Mouse (Mus musculus) brain, embryonic 18.5 days (tissue): ENCODE results near the gene Mdk.

Experiments
- DNase-seq: peaks from one replicate; pipeline ENCODE4 v3.0.0-alpha.2; 2012; ENCODE audit warnings: low read depth, low spot score

Gene Mdk

GRCm38 (mm10) chr2:91933471-91933870 is 1.4 kb upstream of the Mdk start:
- DNase-seq = no peak

GRCm38 (mm10) chr2:91932737-91933350 is 747 bp upstream of the Mdk start:
- DNase-seq = no peak

- no peak for DNase-seq
Measured at GRCm38 (mm10) chr2:91931328-91932159, 553 bp downstream of the Mdk start.

GRCm38 (mm10) chr2:91930761-91931291 is 1.3 kb downstream of the Mdk start:
- DNase-seq = no peak

GRCm38 (mm10) chr2:91929936-91930335 is 2.2 kb downstream of the Mdk start:
- no peak for DNase-seq

GRCm38 (mm10) chr2:91929455-91929854 is 2.6 kb downstream of the Mdk start:
- DNase-seq = no peak

- DNase-seq = no peak
Measured at GRCm38 (mm10) chr2:91928534-91929350, 3.4 kb downstream of the Mdk start.

- DNase-seq = no peak
Measured at GRCm38 (mm10) chr2:91927826-91928533, 4.1 kb downstream of the Mdk start.

GRCm38 (mm10) chr2:91926949-91927348 is 5.1 kb downstream of the Mdk start, which contains the start of gene Chrm4:
Gene Chrm4, plus strand, starts transcription at chr2:91927249.
- no peak for DNase-seq

- no peak for DNase-seq
Measured at GRCm38 (mm10) chr2:91925442-91925841, 6.7 kb downstream of the Mdk start.

- DNase-seq = no peak
Measured at GRCm38 (mm10) chr2:91924726-91925125, 7.4 kb downstream of the Mdk start.

- no peak for DNase-seq
Measured at GRCm38 (mm10) chr2:91923415-91924337, 8.4 kb downstream of the Mdk start.

GRCm38 (mm10) chr2:91922586-91923414 is 9.3 kb downstream of the Mdk start:
- no peak for DNase-seq

- no peak for DNase-seq
Measured at GRCm38 (mm10) chr2:91921790-91922570, 10.1 kb downstream of the Mdk start.

GRCm38 (mm10) chr2:91921181-91921789 is 10.8 kb downstream of the Mdk start:
- no peak for DNase-seq

GRCm38 (mm10) chr2:91920130-91920529 is 12.0 kb downstream of the Mdk start:
- DNase-seq = no peak

GRCm38 (mm10) chr2:91917096-91917495 is 15.0 kb downstream of the Mdk start:
- DNase-seq = no peak

- DNase-seq = no peak
Measured at GRCm38 (mm10) chr2:91916346-91916977, 15.6 kb downstream of the Mdk start.
